Mouse (Mus musculus) heart, embryonic 10.5 days (tissue): ENCODE measurements around the gene Pafah1b2. TPM values are rescaled to one million over a fixed set of nuclear protein-coding genes. Genes with fewer than 3 reads are reported as not detected.

Experiments
- DNase-seq: peaks from one replicate; pipeline ENCODE4 v3.0.0-alpha.2; 2017; ENCODE audit warnings: low spot score
- H3K27ac ChIP-seq: fragments of 300-500 bp; sonication (generic); 2 replicates; pipeline ENCODE4 v1.5.1; 2016; ENCODE audit warnings: mild to moderate bottlenecking
- H3K27me3 ChIP-seq: fragments of 300-500 bp; sonication (generic); 2 replicates; pipeline ENCODE4 v1.6.1; 2016; ENCODE audit warnings: mild to moderate bottlenecking; ENCODE audit not compliant: poor library complexity, insufficient read depth, severe bottlenecking
- H3K36me3 ChIP-seq: fragments of 300-500 bp; sonication (generic); 2 replicates; pipeline ENCODE4 v1.6.1; 2016; ENCODE audit warnings: mild to moderate bottlenecking, moderate library complexity
- H3K4me1 ChIP-seq: fragments of 300-500 bp; sonication (generic); 2 replicates; pipeline ENCODE4 v1.6.1; 2016; ENCODE audit warnings: mild to moderate bottlenecking
- H3K4me3 ChIP-seq: fragments of 300-500 bp; sonication (generic); 2 replicates; pipeline ENCODE4 v1.5.1; 2016; ENCODE audit warnings: mild to moderate bottlenecking, moderate library complexity
- H3K9me3 ChIP-seq: fragments of 300-500 bp; sonication (generic); 2 replicates; pipeline ENCODE4 v1.6.1; 2016; ENCODE audit warnings: mild to moderate bottlenecking, moderate library complexity
- WGBS: fragments of 180-500 bp; shearing (Covaris S2); methylation state at CpG from one replicate; pipeline ENCODE4 v1.1.7; 2016; 5-methylcytosine and 5-hydroxymethylcytosine counted together
- microRNA-seq: library from miRNA; unstranded; fragments of <30 nt; microRNA quantifications from one replicate; pipeline ENCODE4, GENCODE M21; 2017
- polyA plus RNA-seq: library from polyadenylated mRNA; unstranded; fragments of >200 nt; fragmentation: Nextera tagmentation; extraction: Ambion mirVana; gene quantifications from 2 replicates; pipeline ENCODE4 v1.2.1, GENCODE M21; 2016

Gene Pafah1b2
- polyA plus RNA-seq, 1 experiment from 2014 or later = 212 TPM

GRCm38 (mm10) chr9:45915659-45916058 is 96.8 kb downstream of the Pafah1b2 start:
- 88% methylated on average over 2 of the region's 2 CpGs for WGBS
- DNase-seq = no peak
- H3K36me3 ChIP-seq = peaks cover 89% of the 10 kb centered on the region

More at GRCm38 (mm10) chr9:45915659-45916058, 96.8 kb downstream of the Pafah1b2 start:
- H3K4me3 ChIP-seq = no peak overlapping the region
- H3K27ac ChIP-seq = no peak overlapping the region
- H3K27me3 ChIP-seq = no peaks in the 10 kb centered on the region
- no peaks in the 10 kb centered on the region for H3K4me1 ChIP-seq
- no peaks in the 10 kb centered on the region for H3K9me3 ChIP-seq

Small RNA genes lying within 50 kb of the gene (microRNA-seq; reads per million reads assigned to microRNA genes)
- gene Mir7087 = not detected

Other genes starting within 250 kb of the Pafah1b2 start
- gene Cep164, start 184.0 kb downstream of the Pafah1b2 start, polyA plus RNA-seq = 15.9 and 16.9 TPM in 2 replicates
- 17.6 and 19.4 TPM in 2 replicates for gene Bace1, start 174.1 kb downstream of the Pafah1b2 start, polyA plus RNA-seq
- 18.5 and 22.1 TPM in 2 replicates for gene Pcsk7, start 106.2 kb downstream of the Pafah1b2 start, polyA plus RNA-seq
- 45.5 and 50.3 TPM in 2 replicates for gene Rnf214, start 105.8 kb downstream of the Pafah1b2 start, polyA plus RNA-seq
- 303 and 413 TPM in 2 replicates for gene Tagln, start 76.6 kb downstream of the Pafah1b2 start, polyA plus RNA-seq
- 37.0 and 37.2 TPM in 2 replicates for gene Sidt2, start 57.4 kb downstream of the Pafah1b2 start, polyA plus RNA-seq
- gene Sik3, start 130 bp upstream of the Pafah1b2 start, polyA plus RNA-seq = 6.4 and 8.0 TPM in 2 replicates
- 4.3 and 124 TPM in 2 replicates for gene Apoa1, start 215.9 kb upstream of the Pafah1b2 start, polyA plus RNA-seq
- not detected in 2 replicates for gene Apoc3, start 222.9 kb upstream of the Pafah1b2 start, polyA plus RNA-seq
- 0.07 and 1.2 TPM in 2 replicates for gene Apoa4, start 228.0 kb upstream of the Pafah1b2 start, polyA plus RNA-seq